Mouse (Mus musculus): ENCODE results near the gene C1qc. TPM values are rescaled to one million over a fixed set of nuclear protein-coding genes. Genes with fewer than 3 reads are reported as not detected.

C1qc gene
- polyA plus RNA-seq, 1 experiment: 108 TPM

GRCm38 (mm10) chr4:136841056-136841455, 51.8 kb downstream of the C1qc start:
- TF ChIP-seq POLR2A (IDR thresholded peaks at IDR 0.05; ENCODE audit: low read depth, low read length) (no peak), CTCF (IDR thresholded peaks at IDR 0.05; ENCODE audit: extremely low read depth, insufficient read length, insufficient replicate concordance, low read depth, low read length) (peak; percentile 77; the same call in 1 of the 2 replicates)
- WGBS: 12% methylated on average over 5 of the region's 5 CpGs

More at GRCm38 (mm10) chr4:136841056-136841455, 51.8 kb downstream of the C1qc start:
- Histone ChIP-seq H3K4me1 (ENCODE audit: control insufficient read depth, insufficient read depth, insufficient read length, low read length) (peaks cover 38% of the 10 kb centered on the region), H3K36me3 (ENCODE audit: control insufficient read depth, insufficient read depth, low read length) (no peaks in the 10 kb centered on the region), H3K4me3 (ENCODE audit: low read depth, low read length) (no peak overlapping the region), H3K27me3 (ENCODE audit: control insufficient read depth, insufficient read depth, low read length) (no peaks in the 10 kb centered on the region), H3K27ac (ENCODE audit: insufficient read depth, low read depth, low read length) (no peak overlapping the region)

Other genes starting within 250 kb of the C1qc start
- 32.1 and 57.6 TPM in 2 replicates for gene Ephb2, start 57.1 kb downstream of the C1qc start, polyA plus RNA-seq (2012; rRNA removed)
- 58.9 and 71.3 TPM in 2 replicates for gene C1qb, start 6.9 kb downstream of the C1qc start, polyA plus RNA-seq (2012; rRNA removed)
- 35.1 and 55.8 TPM in 2 replicates for gene C1qa, start 5.7 kb upstream of the C1qc start, polyA plus RNA-seq (2012; rRNA removed)
- gene Epha8, start 63.8 kb upstream of the C1qc start, polyA plus RNA-seq (2012; rRNA removed): 0.14 and 0.15 TPM in 2 replicates
- 5.2 and 9.0 TPM in 2 replicates for gene Zbtb40, start 155.7 kb upstream of the C1qc start, polyA plus RNA-seq (2012; rRNA removed)

All from small intestine, adult 2 months (tissue).